ENCODE assay signal across 8 mouse cellular contexts in genomic region chr7:30295103-30295502, GRCm38 (mm10). TPM values are rescaled to one million over a fixed set of nuclear protein-coding genes. Genes with fewer than 3 reads are reported as not detected.
A peak's percentile ranks its signal among the peaks of the same experiment; 100 is the strongest.
DNase-seq lines count a peak whose midpoint lies in the region; ATAC-seq and TF ChIP-seq lines count a peak whose summit lies in the region.

No protein-coding gene starts in this region.

- ATAC-seq in heart, postnatal 0 days (ENCODE audit: insufficient read depth, low read depth) = peak; percentile 67; the same call in 1 of the 2 replicates
- ATAC-seq in forebrain, embryonic 11.5 days (replicated peaks; ENCODE audit: low FRiP score) = no peak

- H3K4me3 ChIP-seq in heart, postnatal 0 days (ENCODE audit: low read depth, low read length) = no peak overlapping the region
- no peak overlapping the region for H3K4me3 ChIP-seq in forebrain, embryonic 11.5 days (ENCODE audit: low read depth, low read length)

- H3K27ac ChIP-seq in heart, postnatal 0 days (ENCODE audit: low read depth) = no peak overlapping the region
- no peak overlapping the region for H3K27ac ChIP-seq in forebrain, embryonic 11.5 days (ENCODE audit: low read depth, low read length)

- no peaks in the 10 kb centered on the region for H3K27me3 ChIP-seq in heart, postnatal 0 days (ENCODE audit: control insufficient read depth, insufficient read depth, low read length)
- H3K27me3 ChIP-seq in forebrain, embryonic 11.5 days (ENCODE audit: control insufficient read depth, insufficient read depth, low read length) = no peaks in the 10 kb centered on the region

- DNase-seq in left cerebral cortex, postnatal 25 days (ENCODE audit: low spot score in 2 of 2) = peak; percentile 36 to 59
- DNase-seq in left cerebral cortex, adult 9 months (ENCODE audit: low spot score in 2 of 2) = no peak
- peak; percentile 74 for DNase-seq in R1 (ENCODE audit: low read depth, low spot score)
- peak; percentile 97 for DNase-seq in cerebellum, adult 11-12 months
- peak; percentile 86 for DNase-seq in heart, postnatal 0 days (ENCODE audit: low spot score)
- no peak for DNase-seq in forebrain, embryonic 11.5 days (ENCODE audit: low spot score)
- DNase-seq in embryo, embryonic 11 days = no peak
- no peak for DNase-seq in kidney, adult 8-10 months

- 32% methylated on average over 10 of the region's 10 CpGs for WGBS in heart, postnatal 0 days
- WGBS in forebrain, embryonic 11.5 days = 78% methylated on average over 10 of the region's 10 CpGs

- no peak for TF ChIP-seq CTCF in heart, postnatal 0 days (IDR thresholded peaks at IDR 0.05; ENCODE audit: low read depth)

- H3K36me3 ChIP-seq in heart, postnatal 0 days (replicated peaks; ENCODE audit: control insufficient read depth, insufficient read depth, low read length) = no peaks in the 10 kb centered on the region
- H3K36me3 ChIP-seq in forebrain, embryonic 11.5 days (ENCODE audit: control insufficient read depth, insufficient read depth, low read length) = peaks cover 11% of the 10 kb centered on the region

- H3K4me2 ChIP-seq in heart, postnatal 0 days (ENCODE audit: low read depth, low read length) = no peak overlapping the region
- no peak overlapping the region for H3K4me2 ChIP-seq in forebrain, embryonic 11.5 days (ENCODE audit: low read depth, low read length, severe bottlenecking)

- 0 out of 2 replicates have a peak, but pooled peaks cover 6% of the 10 kb centered on the region for H3K4me1 ChIP-seq in heart, postnatal 0 days (ENCODE audit: control insufficient read depth, insufficient read depth)
- H3K4me1 ChIP-seq in forebrain, embryonic 11.5 days (replicated peaks; ENCODE audit: control insufficient read depth, insufficient read depth, low read length) = peaks cover 7% of the 10 kb centered on the region; the same call in 1 of the 2 replicates

- no peak overlapping the region for H3K9ac ChIP-seq in heart, postnatal 0 days (replicated peaks; ENCODE audit: low read depth, low read length)
- H3K9ac ChIP-seq in forebrain, embryonic 11.5 days (ENCODE audit: low read length) = no peak overlapping the region

- H3K9me3 ChIP-seq in heart, postnatal 0 days (replicated peaks; ENCODE audit: control insufficient read depth, low read length) = no peaks in the 10 kb centered on the region
- H3K9me3 ChIP-seq in forebrain, embryonic 11.5 days (ENCODE audit: control insufficient read depth, low read length) = no peaks in the 10 kb centered on the region

- TF ChIP-seq EP300 in heart, postnatal 0 days (IDR thresholded peaks at IDR 0.05; ENCODE audit: low read depth) = no peak

- intact Hi-C loops in left cerebral cortex, postnatal 25 days (cut with DNase I) = no loop called here

RNA-seq across cellular contexts. Expression of gene Clip3, which starts 3.6 kb away (rescaled TPM):
- total RNA-seq in left cerebral cortex, postnatal 25 days (2021) = 100 to 1,000 TPM; 467 to 489 TPM
- 4.3 and 22.4 TPM in 2 replicates for total RNA-seq in heart, postnatal 0 days (2014; rRNA removed; ENCODE audit: low replicate concordance)
- 3.1 and 3.5 TPM in 2 replicates for polyA plus RNA-seq in heart, postnatal 0 days (2015; fragmentation: Nextera tagmentation; extraction: Ambion mirVana)
- 98.8 and 110 TPM in 2 replicates for polyA plus RNA-seq in forebrain, embryonic 11.5 days (2014; fragmentation: Nextera tagmentation; extraction: Ambion mirVana)

RNA-seq across cellular contexts. Expression of gene Alkbh6, which starts 13.4 kb away (rescaled TPM):
- 10 to 100 TPM; 63.6 to 64.4 TPM for total RNA-seq in left cerebral cortex, postnatal 25 days (2021)
- 40.0 and 57.2 TPM in 2 replicates for total RNA-seq in heart, postnatal 0 days (2014; rRNA removed; ENCODE audit: low replicate concordance)
- 63.5 and 71.2 TPM in 2 replicates for polyA plus RNA-seq in heart, postnatal 0 days (2015; fragmentation: Nextera tagmentation; extraction: Ambion mirVana)
- polyA plus RNA-seq in forebrain, embryonic 11.5 days (2014; fragmentation: Nextera tagmentation; extraction: Ambion mirVana) = 71.3 and 83.8 TPM in 2 replicates

RNA-seq across cellular contexts. Expression of gene Wdr62, which starts 14.9 kb away (rescaled TPM):
- 1 to 10 TPM in 1 of 2 experiments, under 1 TPM in 1; 0.73 to 1.5 TPM for total RNA-seq in left cerebral cortex, postnatal 25 days (2021)
- 3.4 and 5.2 TPM in 2 replicates for total RNA-seq in heart, postnatal 0 days (2014; rRNA removed; ENCODE audit: low replicate concordance)
- polyA plus RNA-seq in heart, postnatal 0 days (2015; fragmentation: Nextera tagmentation; extraction: Ambion mirVana) = 2.6 and 3.2 TPM in 2 replicates
- 21.7 and 26.4 TPM in 2 replicates for polyA plus RNA-seq in forebrain, embryonic 11.5 days (2014; fragmentation: Nextera tagmentation; extraction: Ambion mirVana)

RNA-seq across cellular contexts. Expression of gene Thap8, which starts 15.2 kb away (rescaled TPM):
- under 1 TPM in 1 of 2 experiments, not detected in 1; 0.34 TPM for total RNA-seq in left cerebral cortex, postnatal 25 days (2021)
- not detected in 2 replicates for total RNA-seq in heart, postnatal 0 days (2014; rRNA removed; ENCODE audit: low replicate concordance)
- 0.33 and 0.41 TPM in 2 replicates for polyA plus RNA-seq in heart, postnatal 0 days (2015; fragmentation: Nextera tagmentation; extraction: Ambion mirVana)
- 0.13 and 0.56 TPM in 2 replicates for polyA plus RNA-seq in forebrain, embryonic 11.5 days (2014; fragmentation: Nextera tagmentation; extraction: Ambion mirVana)

RNA-seq across cellular contexts. Expression of gene Syne4, which starts 19.5 kb away (rescaled TPM):
- 1 to 10 TPM; 8.4 to 8.7 TPM for total RNA-seq in left cerebral cortex, postnatal 25 days (2021)
- 0.34 and 1.1 TPM in 2 replicates for total RNA-seq in heart, postnatal 0 days (2014; rRNA removed; ENCODE audit: low replicate concordance)
- polyA plus RNA-seq in heart, postnatal 0 days (2015; fragmentation: Nextera tagmentation; extraction: Ambion mirVana) = 1.6 TPM in 2 replicates
- 29.2 and 30.2 TPM in 2 replicates for polyA plus RNA-seq in forebrain, embryonic 11.5 days (2014; fragmentation: Nextera tagmentation; extraction: Ambion mirVana)

Comparison
In these comparisons a context has a peak if more than half of its experiments do, and no peak if none do; other contexts are left out.
1. DNase-seq: peak in left cerebral cortex, postnatal 25 days (2 of 2), R1 (single experiment), cerebellum, adult 11-12 months (single experiment) and heart, postnatal 0 days (single experiment); none in left cerebral cortex, adult 9 months (0 of 2), forebrain, embryonic 11.5 days (single experiment), embryo, embryonic 11 days (single experiment) and kidney, adult 8-10 months (0 of 2).
2. RNA of gene Clip3, which starts 3.6 kb away (total RNA-seq): 467 to 489 TPM in left cerebral cortex, postnatal 25 days; 4.3 to 22.4 TPM in heart, postnatal 0 days; every median in the first group is over 10 times any median in the second.